Mouse (Mus musculus): Measurements from ENCODE around the gene Serpinb8. TPM values are rescaled to one million over a fixed set of nuclear protein-coding genes. Genes with fewer than 3 reads are reported as not detected.

Serpinb8 gene
- polyA plus RNA-seq, 1 experiment from 2014 or later: 0.38 TPM

- H3K4me3 ChIP-seq (replicated peaks): no peak overlapping the region
- WGBS: 32% methylated on average over 5 of the region's 6 CpGs
- H3K4me2 ChIP-seq: no peak overlapping the region
- H3K36me3 ChIP-seq: no peaks in the 10 kb centered on the region
- no peaks in the 10 kb centered on the region for H3K9me3 ChIP-seq
- H3K27me3 ChIP-seq: no peaks in the 10 kb centered on the region
- no peaks in the 10 kb centered on the region; the same call in 1 of the 2 replicates for H3K4me1 ChIP-seq (replicated peaks)
- no peak overlapping the region for H3K9ac ChIP-seq (replicated peaks)
- no peak overlapping the region for H3K27ac ChIP-seq
- ATAC-seq (ENCODE audit: insufficient number of reproducible peaks, insufficient read depth, low FRiP score, low TSS enrichment, low read depth): no peak
Measured at GRCm38 (mm10) chr1:107645086-107645485, 55.3 kb downstream of the Serpinb8 start.

- H3K27ac ChIP-seq: no peak overlapping the region
- no peaks in the 10 kb centered on the region for H3K4me1 ChIP-seq (replicated peaks)
- H3K9me3 ChIP-seq: no peaks in the 10 kb centered on the region
- ATAC-seq (ENCODE audit: insufficient number of reproducible peaks, insufficient read depth, low FRiP score, low TSS enrichment, low read depth): no peak
- H3K27me3 ChIP-seq: no peaks in the 10 kb centered on the region
- 82% methylated on average over 2 of the region's 2 CpGs for WGBS
- no peak overlapping the region for H3K4me2 ChIP-seq
- no peaks in the 10 kb centered on the region for H3K36me3 ChIP-seq
- no peak overlapping the region for H3K4me3 ChIP-seq (replicated peaks)
- no peak overlapping the region for H3K9ac ChIP-seq (replicated peaks)
Measured at GRCm38 (mm10) chr1:107657689-107658088, 67.9 kb downstream of the Serpinb8 start.

Other genes with a start within 250 kb of the Serpinb8 start
- gene Serpinb11, start 228.8 kb upstream of the Serpinb8 start, polyA plus RNA-seq (2016; fragmentation: Nextera tagmentation; extraction: Ambion mirVana): 0.20 TPM in 1 of 2 replicates, not detected in the other
- gene Serpinb7, start 190.4 kb upstream of the Serpinb8 start, polyA plus RNA-seq (2016; fragmentation: Nextera tagmentation; extraction: Ambion mirVana): 0.24 TPM in 1 of 2 replicates, not detected in the other
- 0.10 and 0.16 TPM in 2 replicates for gene Serpinb2, start 78.6 kb upstream of the Serpinb8 start, polyA plus RNA-seq (2016; fragmentation: Nextera tagmentation; extraction: Ambion mirVana)